Mouse (Mus musculus): Measurements from ENCODE around the gene Cox15. TPM values are rescaled to one million over a fixed set of nuclear protein-coding genes. Genes with fewer than 3 reads are reported as not detected.

Gene Cox15
- polyA plus RNA-seq, 1 experiment from 2014 or later: 4.5 TPM

DNA sequence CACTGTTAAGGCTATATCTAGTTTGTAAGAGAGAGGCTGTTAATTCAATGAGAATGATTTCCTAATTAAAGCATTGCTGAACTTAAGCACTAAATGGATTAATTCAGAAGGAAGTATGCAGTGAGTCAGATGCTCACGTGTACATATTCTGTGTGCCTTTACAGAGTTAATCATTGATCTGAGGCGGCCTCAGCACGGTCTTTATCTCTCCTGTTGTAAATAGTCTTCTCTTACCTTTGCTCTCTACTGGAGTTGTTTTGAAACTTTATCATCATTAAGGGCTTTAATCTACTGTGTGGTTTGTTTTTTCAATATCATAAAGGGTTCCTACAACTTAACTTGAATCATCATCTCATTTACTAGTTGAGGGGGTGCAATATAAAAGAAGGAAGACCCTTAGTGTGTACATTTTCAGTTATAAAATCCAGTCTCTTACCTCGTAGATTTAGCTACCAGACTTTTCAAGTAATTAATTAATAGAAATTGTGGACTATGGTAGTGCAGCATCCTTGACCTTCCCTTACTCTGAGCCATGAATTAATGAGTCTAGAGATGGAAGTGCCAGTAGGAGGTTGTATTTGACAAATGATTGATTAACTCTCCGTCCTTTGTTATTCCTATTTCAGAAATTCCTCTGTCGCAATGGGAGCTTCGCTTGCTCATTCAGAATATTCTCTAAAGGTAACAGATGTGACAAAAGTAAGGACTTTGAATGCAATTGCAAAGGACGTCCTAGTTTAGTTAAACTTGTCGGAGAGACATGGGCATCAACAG is 14.9 kb upstream of the Cox15 start:
- H3K27me3 ChIP-seq (replicated peaks; ENCODE audit: insufficient read depth, low read length): no peaks in the 10 kb centered on the region
- no peak overlapping the region for H3K4me3 ChIP-seq (ENCODE audit: low read depth, low read length)
- no peak for DNase-seq (ENCODE audit: low spot score)
- no peak overlapping the region for H3K9ac ChIP-seq (replicated peaks; ENCODE audit: low read depth)
- no peak overlapping the region for H3K4me2 ChIP-seq (replicated peaks; ENCODE audit: low read depth, low read length)
- peaks cover 6% of the 10 kb centered on the region; the same call in 1 of the 2 replicates for H3K36me3 ChIP-seq (ENCODE audit: insufficient read depth, low read length)
- 46% methylated on average over 9 of the region's 9 CpGs for WGBS
- H3K9me3 ChIP-seq (ENCODE audit: low read length): no peaks in the 10 kb centered on the region
- H3K4me1 ChIP-seq (ENCODE audit: insufficient read depth, low read depth, low read length): no peaks in the 10 kb centered on the region
- no peak overlapping the region for H3K27ac ChIP-seq (ENCODE audit: low read length)
- ATAC-seq: no peak
- no peak for TF ChIP-seq EP300 (IDR thresholded peaks at IDR 0.05)
- no peak for TF ChIP-seq CTCF (IDR thresholded peaks at IDR 0.05)

DNA sequence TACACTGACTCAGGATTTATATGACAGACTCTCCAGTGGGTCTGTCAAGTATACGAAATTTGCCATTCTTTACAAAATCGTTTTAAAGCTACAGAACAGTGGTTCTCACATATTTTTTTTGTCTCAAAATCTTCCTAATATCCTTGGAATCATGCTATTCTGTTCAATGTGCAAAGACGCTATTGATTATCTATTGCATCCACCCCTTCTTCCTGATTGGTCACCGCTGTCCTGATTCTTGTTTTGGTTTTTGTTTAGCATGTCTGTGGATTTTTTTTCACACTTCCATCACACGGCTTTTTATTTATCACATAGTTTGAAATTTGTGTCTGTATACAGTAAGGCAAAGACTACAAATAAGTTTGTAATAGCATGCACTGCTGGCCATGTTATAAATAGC is 13.7 kb upstream of the Cox15 start:
- H3K27me3 ChIP-seq (replicated peaks; ENCODE audit: insufficient read depth, low read length): no peaks in the 10 kb centered on the region
- H3K9ac ChIP-seq (replicated peaks; ENCODE audit: low read depth): no peak overlapping the region
- H3K27ac ChIP-seq (ENCODE audit: low read length): no peak overlapping the region
- peaks cover 6% of the 10 kb centered on the region; the same call in 1 of the 2 replicates for H3K36me3 ChIP-seq (ENCODE audit: insufficient read depth, low read length)
- no peak overlapping the region for H3K4me2 ChIP-seq (replicated peaks; ENCODE audit: low read depth, low read length)
- no peak overlapping the region for H3K4me3 ChIP-seq (ENCODE audit: low read depth, low read length)
- no peaks in the 10 kb centered on the region for H3K4me1 ChIP-seq (ENCODE audit: insufficient read depth, low read depth, low read length)
- WGBS: 81% methylated on average over 5 of the region's 5 CpGs
- ATAC-seq (no peak), DNase-seq (ENCODE audit: low spot score) (no peak)
- TF ChIP-seq CTCF (IDR thresholded peaks at IDR 0.05) (no peak), EP300 (IDR thresholded peaks at IDR 0.05) (no peak)
- H3K9me3 ChIP-seq (ENCODE audit: low read length): no peaks in the 10 kb centered on the region

- H3K9me3 ChIP-seq (ENCODE audit: low read length): no peaks in the 10 kb centered on the region
- H3K27ac ChIP-seq (ENCODE audit: low read length): no peak overlapping the region
- H3K4me1 ChIP-seq (ENCODE audit: insufficient read depth, low read depth, low read length): no peaks in the 10 kb centered on the region
Observed at GRCm38 (mm10) chr19:43762410-43762809, 9.6 kb upstream of the Cox15 start.

GRCm38 (mm10) chr19:43761543-43762256 is 8.9 kb upstream of the Cox15 start:
- Histone ChIP-seq H3K4me2 (replicated peaks; ENCODE audit: low read depth, low read length) (no peak overlapping the region), H3K9me3 (ENCODE audit: low read length) (no peaks in the 10 kb centered on the region), H3K36me3 (ENCODE audit: insufficient read depth, low read length) (no peaks in the 10 kb centered on the region), H3K4me1 (ENCODE audit: insufficient read depth, low read depth, low read length) (no peaks in the 10 kb centered on the region), H3K27me3 (replicated peaks; ENCODE audit: insufficient read depth, low read length) (no peaks in the 10 kb centered on the region), H3K4me3 (ENCODE audit: low read depth, low read length) (no peak overlapping the region), H3K27ac (ENCODE audit: low read length) (no peak overlapping the region), H3K9ac (replicated peaks; ENCODE audit: low read depth) (no peak overlapping the region)
- peak; percentile 27; the same call in 1 of the 2 replicates for TF ChIP-seq CTCF (IDR thresholded peaks at IDR 0.05)
- TF ChIP-seq EP300 (IDR thresholded peaks at IDR 0.05): no peak
- ATAC-seq: no peak
- no peak for DNase-seq (ENCODE audit: low spot score)

More at GRCm38 (mm10) chr19:43762410-43762809, 9.6 kb upstream of the Cox15 start:
- no peak for TF ChIP-seq CTCF (IDR thresholded peaks at IDR 0.05)
- no peak for TF ChIP-seq EP300 (IDR thresholded peaks at IDR 0.05)
- 60% methylated on average over 2 of the region's 2 CpGs for WGBS
- H3K27me3 ChIP-seq (replicated peaks; ENCODE audit: insufficient read depth, low read length): no peaks in the 10 kb centered on the region
- no peak overlapping the region for H3K4me2 ChIP-seq (replicated peaks; ENCODE audit: low read depth, low read length)
- no peak overlapping the region for H3K9ac ChIP-seq (replicated peaks; ENCODE audit: low read depth)
- H3K4me3 ChIP-seq (ENCODE audit: low read depth, low read length): no peak overlapping the region
- ATAC-seq (no peak), DNase-seq (ENCODE audit: low spot score) (no peak)
- no peaks in the 10 kb centered on the region for H3K36me3 ChIP-seq (ENCODE audit: insufficient read depth, low read length)

DNA sequence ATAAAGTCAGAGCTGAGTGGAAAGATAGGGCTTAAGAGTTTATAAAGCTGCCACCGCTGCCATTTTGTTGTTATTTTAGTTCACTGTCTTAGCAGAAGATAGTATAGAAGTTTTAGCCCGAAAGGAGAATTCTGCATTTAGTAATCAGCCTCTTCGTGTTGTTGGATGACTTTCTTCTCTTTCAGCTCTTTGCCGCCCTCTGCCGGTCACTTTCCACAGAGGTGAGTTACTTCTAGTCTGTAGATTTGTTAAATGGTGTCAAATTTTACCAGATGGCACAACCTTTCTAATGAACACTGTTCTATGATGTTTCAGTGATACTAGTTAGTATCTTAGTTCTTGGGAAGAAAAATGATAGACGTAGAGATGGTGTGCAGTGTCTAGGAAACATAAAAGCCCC is 7.7 kb upstream of the Cox15 start:
- no peaks in the 10 kb centered on the region for H3K36me3 ChIP-seq (ENCODE audit: insufficient read depth, low read length)
- ATAC-seq (no peak), DNase-seq (ENCODE audit: low spot score) (peak; percentile 75)
- H3K9ac ChIP-seq (replicated peaks; ENCODE audit: low read depth): no peak overlapping the region
- no peak overlapping the region for H3K4me2 ChIP-seq (replicated peaks; ENCODE audit: low read depth, low read length)
- no peaks in the 10 kb centered on the region for H3K4me1 ChIP-seq (ENCODE audit: insufficient read depth, low read depth, low read length)
- no peak overlapping the region for H3K4me3 ChIP-seq (ENCODE audit: low read depth, low read length)
- H3K9me3 ChIP-seq (ENCODE audit: low read length): no peaks in the 10 kb centered on the region
- TF ChIP-seq CTCF (IDR thresholded peaks at IDR 0.05): peak; percentile 83
- no peak for TF ChIP-seq EP300 (IDR thresholded peaks at IDR 0.05)
- no peak overlapping the region for H3K27ac ChIP-seq (ENCODE audit: low read length)
- no peaks in the 10 kb centered on the region for H3K27me3 ChIP-seq (replicated peaks; ENCODE audit: insufficient read depth, low read length)
- 16% methylated on average over 6 of the region's 6 CpGs for WGBS

- ATAC-seq: no peak
- H3K4me2 ChIP-seq (replicated peaks; ENCODE audit: low read depth, low read length): no peak overlapping the region
- no peak for TF ChIP-seq CTCF (IDR thresholded peaks at IDR 0.05)
- TF ChIP-seq EP300 (IDR thresholded peaks at IDR 0.05): no peak
- no peak overlapping the region for H3K4me3 ChIP-seq (ENCODE audit: low read depth, low read length)
- no peak overlapping the region for H3K9ac ChIP-seq (replicated peaks; ENCODE audit: low read depth)
- H3K36me3 ChIP-seq (ENCODE audit: insufficient read depth, low read length): no peaks in the 10 kb centered on the region
- H3K27ac ChIP-seq (ENCODE audit: low read length): no peak overlapping the region
- H3K27me3 ChIP-seq (replicated peaks; ENCODE audit: insufficient read depth, low read length): no peaks in the 10 kb centered on the region
- no peaks in the 10 kb centered on the region for H3K4me1 ChIP-seq (ENCODE audit: insufficient read depth, low read depth, low read length)
- 49% methylated on average over 2 of the region's 2 CpGs for WGBS
- no peak for DNase-seq (ENCODE audit: low spot score)
- no peaks in the 10 kb centered on the region for H3K9me3 ChIP-seq (ENCODE audit: low read length)
Observed at GRCm38 (mm10) chr19:43754872-43755271, 2.1 kb upstream of the Cox15 start.

All from lung, postnatal 0 days (tissue).